Mouse (Mus musculus): Measurements from ENCODE around the gene Mcidas. TPM values are rescaled to one million over a fixed set of nuclear protein-coding genes. Genes with fewer than 3 reads are reported as not detected.
A peak's percentile ranks its signal among the peaks of the same experiment; 100 is the strongest.
"Not testable (repeated sequence)": the region's sequence is repeated elsewhere in the genome, so short reads cannot be mapped to it uniquely, and the experiment has no call there.

The Mcidas gene
- polyA plus RNA-seq, 1 experiment from 2014 or later = 0.21 TPM

GRCm38 (mm10) chr13:113013174-113013953 is 19.7 kb downstream of the Mcidas start:
- not testable (repeated sequence) for H3K9ac ChIP-seq; H3K9me3 ChIP-seq; H3K36me3 ChIP-seq; H3K27ac ChIP-seq; H3K4me1 ChIP-seq; ATAC-seq (ENCODE audit: insufficient read depth, low FRiP score, low read depth); H3K27me3 ChIP-seq (replicated peaks)
- 39% methylated on average over 20 of the region's 20 CpGs for WGBS
- Histone ChIP-seq H3K4me2 (peak overlapping the region; percentile 50), H3K4me3 (replicated peaks) (peak overlapping the region; percentile 29)

- Histone ChIP-seq H3K36me3 (no peaks in the 10 kb centered on the region), H3K4me2 (no peak overlapping the region), H3K27me3 (replicated peaks) (no peaks in the 10 kb centered on the region), H3K4me3 (replicated peaks) (no peak overlapping the region), H3K27ac (no peak overlapping the region), H3K4me1 (no peaks in the 10 kb centered on the region), H3K9ac (no peak overlapping the region), H3K9me3 (no peaks in the 10 kb centered on the region)
- ATAC-seq (ENCODE audit: insufficient read depth, low FRiP score, low read depth) = no peak; the same call in 1 of the 2 replicates
- whole genome bisulfite sequencing = 85% methylated on average over 2 of the region's 2 CpGs
These were observed 27.9 kb downstream of the Mcidas start for GRCm38 (mm10) chr13:113021521-113021920.

DNA sequence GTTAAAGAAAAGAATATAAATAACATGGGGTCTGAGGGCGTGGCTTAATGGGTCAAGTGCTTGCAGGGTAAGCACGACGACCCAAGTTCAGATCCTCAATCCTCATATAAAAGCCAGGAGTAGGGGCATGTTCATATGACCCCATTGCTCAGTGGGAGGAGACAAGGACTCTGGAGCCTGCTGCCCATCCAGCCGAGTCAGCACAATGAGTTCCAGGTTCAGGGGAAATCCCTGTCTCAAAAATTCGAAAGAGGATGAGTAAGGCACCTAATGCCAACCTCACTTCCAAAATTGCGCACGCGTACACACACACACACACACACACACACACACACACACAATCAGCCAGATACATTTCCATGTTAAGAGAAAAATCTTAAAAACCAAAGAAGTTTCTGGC is 28.8 kb downstream of the Mcidas start:
- Histone ChIP-seq H3K4me3 (replicated peaks) (no peak overlapping the region), H3K36me3 (no peaks in the 10 kb centered on the region), H3K27ac (no peak overlapping the region), H3K4me1 (no peaks in the 10 kb centered on the region), H3K9ac (no peak overlapping the region), H3K27me3 (replicated peaks) (no peaks in the 10 kb centered on the region), H3K9me3 (no peaks in the 10 kb centered on the region), H3K4me2 (no peak overlapping the region)
- no peak for ATAC-seq (ENCODE audit: insufficient read depth, low FRiP score, low read depth)
- 71% methylated on average over 8 of the region's 8 CpGs for WGBS

DNA sequence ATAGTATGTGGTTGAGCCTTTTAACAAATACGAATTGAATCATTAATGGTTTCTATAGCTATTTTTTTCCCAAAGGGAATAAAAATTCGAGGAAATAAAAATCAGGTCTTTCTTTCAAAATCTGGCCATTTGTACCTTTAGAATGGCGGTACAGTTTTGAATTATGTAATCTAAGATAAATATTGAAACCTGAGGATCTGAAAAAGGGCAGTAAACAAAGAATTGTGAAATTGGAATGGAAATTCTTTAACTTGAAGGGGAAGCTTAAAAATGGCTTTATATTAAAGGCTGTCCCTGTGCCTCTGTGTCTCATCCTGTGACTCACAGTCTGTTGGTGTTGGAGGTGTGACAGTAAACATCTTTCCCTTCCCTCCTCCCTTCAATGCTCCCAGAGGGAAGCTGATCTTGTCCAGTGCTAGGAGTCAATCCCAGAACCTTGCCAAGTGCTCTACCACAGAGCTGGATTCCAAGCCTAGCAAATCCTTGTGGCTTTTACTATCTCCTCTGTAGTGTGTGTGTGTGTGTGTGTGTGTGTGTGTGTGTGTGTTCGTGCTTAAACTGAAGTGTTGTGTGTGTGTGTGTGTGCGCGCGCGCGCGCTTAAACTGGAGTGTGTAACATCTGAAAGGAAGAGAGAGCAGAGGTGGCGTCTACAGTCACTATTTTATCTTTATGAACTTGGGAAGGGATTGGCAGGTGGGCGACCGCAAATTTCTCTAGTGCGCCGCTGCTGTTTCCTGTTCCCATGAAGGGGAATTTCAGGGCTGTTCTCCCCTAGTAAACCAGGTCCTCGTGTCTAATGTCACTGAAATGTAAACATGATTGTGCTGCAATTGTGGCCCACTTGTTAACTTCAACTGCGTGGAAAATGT is 29.9 kb downstream of the Mcidas start:
- no peak overlapping the region for H3K27ac ChIP-seq
- WGBS = 66% methylated on average over 17 of the region's 17 CpGs

DNA sequence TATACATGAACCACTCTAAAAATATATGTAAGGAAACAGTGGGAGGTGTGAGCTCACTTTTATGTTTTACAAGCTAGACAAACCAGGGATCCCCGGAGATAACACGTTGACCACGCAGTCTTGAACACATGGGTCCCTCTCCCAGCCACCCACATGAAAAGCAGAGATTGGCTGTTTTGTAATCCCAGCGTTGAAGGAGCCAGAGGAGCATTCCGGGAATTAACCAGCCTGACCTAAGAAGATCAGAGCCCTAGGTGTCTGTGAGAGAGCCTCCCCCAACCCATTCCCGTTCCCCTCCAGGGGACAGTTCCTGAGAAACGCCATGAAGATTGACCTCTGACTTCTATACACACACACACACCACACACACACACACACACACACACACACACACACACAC is 37.7 kb downstream of the Mcidas start:
- H3K4me3 ChIP-seq (replicated peaks) = peak overlapping the region; percentile 49
- H3K36me3 ChIP-seq = no peaks in the 10 kb centered on the region
- WGBS = 2% methylated on average over 7 of the region's 7 CpGs
- no peak overlapping the region for H3K9ac ChIP-seq
- H3K9me3 ChIP-seq = no peaks in the 10 kb centered on the region
- H3K4me2 ChIP-seq = peak overlapping the region; percentile 92
- no peak overlapping the region for H3K27ac ChIP-seq
- peaks cover 14% of the 10 kb centered on the region; the same call in 1 of the 2 replicates for H3K4me1 ChIP-seq
- H3K27me3 ChIP-seq (replicated peaks) = peaks cover 31% of the 10 kb centered on the region
- no peak for ATAC-seq (ENCODE audit: insufficient read depth, low FRiP score, low read depth)

More for the DNA sequence above, 29.9 kb downstream of the Mcidas start:
- Histone ChIP-seq H3K4me2 (no peak overlapping the region), H3K4me3 (replicated peaks) (no peak overlapping the region), H3K9me3 (no peaks in the 10 kb centered on the region), H3K9ac (no peak overlapping the region), H3K36me3 (no peaks in the 10 kb centered on the region), H3K4me1 (no peaks in the 10 kb centered on the region), H3K27me3 (replicated peaks) (no peaks in the 10 kb centered on the region)
- no peak for ATAC-seq (ENCODE audit: insufficient read depth, low FRiP score, low read depth)

DNA sequence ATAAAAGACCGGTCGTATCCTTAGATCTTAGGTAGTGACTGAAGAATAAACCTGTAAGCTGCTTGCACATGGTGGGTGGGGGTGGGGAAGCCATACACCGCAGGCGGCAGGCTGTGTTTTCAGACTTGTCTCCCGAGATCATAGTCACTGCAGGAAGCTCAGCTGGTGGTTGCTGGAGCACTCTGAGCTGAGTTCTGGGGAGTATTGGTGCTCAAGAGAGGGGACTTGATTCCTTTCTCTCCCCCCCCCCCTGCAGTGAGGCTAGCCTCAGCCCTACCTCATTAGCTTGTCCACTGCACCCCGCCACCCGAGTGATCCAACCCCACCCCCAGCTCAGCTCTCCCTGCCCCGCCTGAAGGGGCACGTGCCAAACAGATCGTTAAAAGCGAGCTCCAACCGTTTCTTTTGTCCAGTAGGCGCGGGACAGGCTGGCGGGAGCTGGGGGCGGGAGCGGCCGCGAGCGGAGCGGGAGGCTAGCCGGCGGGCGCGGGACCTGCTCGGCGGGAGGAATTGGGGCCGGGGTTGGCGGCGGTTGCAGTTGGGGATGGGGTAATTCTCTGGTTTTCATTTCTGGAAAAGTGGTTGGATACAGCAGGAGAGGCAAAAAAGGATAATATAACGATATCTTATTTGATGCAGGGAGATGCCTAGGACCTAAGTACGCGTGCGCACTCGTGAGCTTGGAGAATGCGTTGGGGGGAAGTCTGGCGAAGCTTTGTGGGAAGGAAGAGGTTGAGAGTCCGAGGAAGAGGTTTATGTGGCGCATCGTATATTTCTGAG is 38.3 kb downstream of the Mcidas start:
- under 1% methylated on average over 40 of the region's 40 CpGs for WGBS
- Histone ChIP-seq H3K4me1 (peaks cover 14% of the 10 kb centered on the region; the same call in 1 of the 2 replicates), H3K4me3 (replicated peaks) (peak overlapping the region; percentile 49), H3K4me2 (peak overlapping the region; percentile 92), H3K36me3 (no peaks in the 10 kb centered on the region), H3K27me3 (replicated peaks) (peaks cover 31% of the 10 kb centered on the region), H3K27ac (no peak overlapping the region), H3K9me3 (no peaks in the 10 kb centered on the region), H3K9ac (peak overlapping the region; percentile 31; the same call in 1 of the 2 replicates)
- ATAC-seq (ENCODE audit: insufficient read depth, low FRiP score, low read depth) = no peak

DNA sequence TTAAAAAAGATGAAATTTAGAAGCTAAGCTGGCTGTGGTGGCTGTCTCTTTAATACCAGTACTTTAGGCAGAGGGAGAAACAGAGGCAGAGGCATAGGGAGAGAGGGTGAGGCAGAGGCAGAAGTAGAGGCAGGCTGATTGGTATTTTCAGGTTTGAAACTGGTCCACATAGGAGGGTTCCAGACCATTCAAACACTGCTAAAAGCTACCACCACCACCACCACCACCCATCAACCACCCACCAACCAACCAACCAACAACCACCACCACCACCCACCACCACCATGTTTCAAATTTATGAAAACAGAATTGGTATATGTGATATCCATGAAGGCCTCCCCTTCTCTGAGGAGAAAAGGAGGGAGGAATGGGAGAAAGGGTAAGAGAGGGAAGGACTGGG is 39.2 kb downstream of the Mcidas start:
- no peaks in the 10 kb centered on the region for H3K9me3 ChIP-seq
- peaks cover 31% of the 10 kb centered on the region for H3K27me3 ChIP-seq (replicated peaks)
- no peak for ATAC-seq (ENCODE audit: insufficient read depth, low FRiP score, low read depth)
- no peak overlapping the region for H3K9ac ChIP-seq
- no peak overlapping the region for H3K27ac ChIP-seq
- H3K4me3 ChIP-seq (replicated peaks) = no peak overlapping the region
- H3K4me2 ChIP-seq = no peak overlapping the region
- peaks cover 14% of the 10 kb centered on the region; the same call in 1 of the 2 replicates for H3K4me1 ChIP-seq
- no peaks in the 10 kb centered on the region for H3K36me3 ChIP-seq

DNA sequence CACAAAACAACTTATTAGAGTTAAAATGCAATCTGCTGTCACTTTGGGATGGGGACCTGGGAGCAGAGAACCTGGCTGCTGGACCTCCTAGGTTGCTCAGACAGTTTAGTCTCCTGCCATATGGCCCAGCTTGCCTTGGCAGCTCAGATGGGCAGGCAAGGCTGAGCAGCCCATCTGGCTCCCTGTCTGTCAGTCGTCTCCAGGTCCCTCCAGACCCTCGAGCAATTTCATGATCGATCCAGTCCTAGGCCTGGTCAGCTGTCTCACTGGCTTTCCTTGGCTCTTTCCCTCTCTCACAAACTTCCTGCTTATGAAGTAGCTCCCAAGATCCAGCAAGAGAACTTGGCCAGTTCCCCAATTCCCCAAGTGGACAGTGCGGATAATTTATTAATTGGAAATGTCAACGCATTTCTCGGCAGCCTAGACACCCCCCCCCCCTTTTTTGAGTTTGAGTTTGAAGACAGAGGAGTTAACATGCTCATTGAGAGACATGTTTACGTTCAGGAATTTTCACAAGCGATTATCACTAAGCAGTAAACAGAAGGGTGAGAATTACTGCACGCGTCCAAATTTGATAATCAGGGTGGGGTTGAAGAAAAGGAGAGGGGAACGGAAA is 40.7 kb downstream of the Mcidas start:
- H3K9ac ChIP-seq = no peak overlapping the region
- H3K36me3 ChIP-seq = no peaks in the 10 kb centered on the region
- peak overlapping the region; percentile 99 for H3K4me2 ChIP-seq
- H3K27me3 ChIP-seq (replicated peaks) = peaks cover 31% of the 10 kb centered on the region
- no peaks in the 10 kb centered on the region for H3K9me3 ChIP-seq
- H3K27ac ChIP-seq = no peak overlapping the region
- no peak for ATAC-seq (ENCODE audit: insufficient read depth, low FRiP score, low read depth)
- peaks cover 14% of the 10 kb centered on the region; the same call in 1 of the 2 replicates for H3K4me1 ChIP-seq
- 4% methylated on average over 11 of the region's 11 CpGs for WGBS
- peak overlapping the region; percentile 57 for H3K4me3 ChIP-seq (replicated peaks)

DNA sequence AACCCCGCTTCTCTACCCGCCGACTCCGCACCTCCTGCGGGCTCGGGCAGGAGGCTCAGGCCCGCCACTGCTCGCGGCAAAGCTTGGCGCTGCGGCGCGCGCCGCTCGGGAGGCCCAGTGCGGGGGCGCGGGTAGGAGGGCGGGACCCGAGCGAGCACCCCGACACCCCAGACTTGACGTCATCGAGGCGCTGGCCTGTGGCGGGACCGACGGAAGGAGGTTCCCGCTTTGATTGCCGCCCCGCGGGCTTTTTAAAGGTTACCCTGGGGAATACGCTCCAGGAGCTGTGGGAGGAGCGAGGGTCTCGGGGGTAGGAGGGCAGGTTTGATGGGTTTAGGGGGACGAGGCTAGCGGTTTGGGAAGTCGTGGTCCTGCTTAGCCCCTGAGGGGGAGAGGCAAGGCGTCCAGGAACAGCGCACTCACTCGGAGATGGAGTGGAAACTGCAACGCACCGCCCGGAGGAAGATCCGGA is 41.3 kb downstream of the Mcidas start, which contains the start of gene Cdc20b:
Gene Cdc20b (plus strand): TSS at position 162 of the 472 bp plus-strand sequence.
- Histone ChIP-seq H3K9me3 (no peaks in the 10 kb centered on the region), H3K27me3 (replicated peaks) (peaks cover 31% of the 10 kb centered on the region), H3K4me1 (peaks cover 14% of the 10 kb centered on the region; the same call in 1 of the 2 replicates), H3K4me2 (peak within 1 kb of the TSS; percentile 99), H3K4me3 (replicated peaks) (peak within 1 kb of the TSS; percentile 57), H3K36me3 (no peaks in the 10 kb centered on the region), H3K9ac (peak within 1 kb of the TSS; percentile 30; the same call in 1 of the 2 replicates), H3K27ac (no peak within 1 kb of the TSS)
- WGBS = under 1% methylated on average over 46 of the region's 46 CpGs
- peak; percentile 55; the same call in 1 of the 2 replicates for ATAC-seq (ENCODE audit: insufficient read depth, low FRiP score, low read depth)

- no peaks in the 10 kb centered on the region for H3K36me3 ChIP-seq
- H3K9ac ChIP-seq = no peak overlapping the region
- H3K9me3 ChIP-seq = no peaks in the 10 kb centered on the region
- WGBS = under 1% methylated on average over 4 of the region's 4 CpGs
- peaks cover 14% of the 10 kb centered on the region; the same call in 1 of the 2 replicates for H3K4me1 ChIP-seq
- no peak overlapping the region for H3K27ac ChIP-seq
- peak; percentile 84 for ATAC-seq (ENCODE audit: insufficient read depth, low FRiP score, low read depth)
- peaks cover 31% of the 10 kb centered on the region for H3K27me3 ChIP-seq (replicated peaks)
- peak overlapping the region; percentile 57; the same call in 1 of the 2 replicates for H3K4me3 ChIP-seq (replicated peaks)
- H3K4me2 ChIP-seq = peak overlapping the region; percentile 99
These were observed 42.2 kb downstream of the Mcidas start for GRCm38 (mm10) chr13:113035852-113036251.

DNA sequence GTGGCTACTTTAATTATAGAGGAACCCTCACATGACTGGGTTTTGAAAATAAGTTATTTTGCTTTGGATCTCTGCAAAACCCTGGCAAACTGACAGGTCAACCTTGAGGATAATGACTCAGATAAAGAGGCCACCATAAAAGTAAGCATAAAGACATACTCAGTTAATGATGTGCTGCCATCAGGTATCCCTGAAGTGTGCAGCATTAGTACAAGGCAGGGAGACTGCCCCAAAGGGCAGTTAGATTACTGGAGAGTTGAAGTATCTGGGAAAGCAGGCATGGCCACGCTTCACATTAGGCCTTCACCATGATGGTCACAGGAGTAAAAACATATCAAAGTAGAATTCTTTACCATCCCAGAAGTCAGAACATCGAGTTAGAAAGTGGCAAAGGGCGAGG is 51.2 kb downstream of the Mcidas start:
- Histone ChIP-seq H3K9ac (no peak overlapping the region), H3K4me2 (peak overlapping the region; percentile 46)

More for the DNA sequence above, 51.2 kb downstream of the Mcidas start:
- no peak for ATAC-seq (ENCODE audit: insufficient read depth, low FRiP score, low read depth)
- no peaks in the 10 kb centered on the region for H3K27me3 ChIP-seq (replicated peaks)
- 34% methylated on average over 3 of the region's 3 CpGs for WGBS
- no peaks in the 10 kb centered on the region for H3K4me1 ChIP-seq
- no peaks in the 10 kb centered on the region for H3K36me3 ChIP-seq
- peak overlapping the region; percentile 57 for H3K4me3 ChIP-seq (replicated peaks)
- H3K9me3 ChIP-seq = no peaks in the 10 kb centered on the region
- H3K27ac ChIP-seq = no peak overlapping the region
